Mouse (Mus musculus) testis, adult 2 months (tissue): ENCODE results near the gene Mtg2.

ENCODE experiments used
- CTCF ChIP-seq: fragments of 200-500 bp; IDR thresholded peaks from 2 replicates; pipeline ENCODE4 v1.5.1; 2012; ENCODE audit warnings: low read depth, mild to moderate bottlenecking, inconsistent platforms, low read length, moderate library complexity; ENCODE audit not compliant: control insufficient read depth, insufficient read depth, insufficient replicate concordance
- POLR2A ChIP-seq: fragments of 200-500 bp; IDR thresholded peaks from 2 replicates; pipeline ENCODE4 v1.6.1; 2012; ENCODE audit warnings: low read depth, mild to moderate bottlenecking, inconsistent platforms, low read length, moderate library complexity; ENCODE audit not compliant: control insufficient read depth

DNA sequence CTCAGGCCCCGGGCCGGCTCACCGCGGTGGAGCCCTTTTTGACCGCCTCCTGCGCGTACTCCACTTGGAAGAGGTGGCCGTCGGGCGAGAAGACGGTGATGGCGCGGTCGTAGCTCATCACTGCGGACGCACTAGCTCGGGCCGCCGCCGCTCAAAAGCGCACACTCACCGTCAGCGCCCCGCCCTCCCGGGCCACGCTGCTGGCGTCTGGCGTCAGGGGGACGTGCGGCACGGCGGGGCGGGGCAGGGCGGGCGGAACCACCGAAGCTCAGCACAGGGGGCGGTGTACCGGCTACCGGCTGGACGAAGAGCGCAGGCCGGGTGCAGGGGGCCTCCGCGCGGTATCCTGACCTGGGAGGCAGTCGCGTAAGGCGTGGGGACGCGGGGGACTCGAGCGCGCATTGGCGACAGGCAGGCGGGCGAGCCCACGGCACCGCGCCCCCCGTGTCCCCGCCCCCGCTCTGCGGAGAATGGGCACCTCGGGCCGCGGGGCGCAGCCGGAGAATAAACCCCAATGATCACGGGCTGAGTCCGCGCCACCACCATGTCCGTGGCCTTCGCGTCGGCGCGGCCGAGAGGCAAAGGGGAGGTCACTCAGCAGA lies 28.0 kb upstream of the Mtg2 start, which contains the start of the genes Psma7 and Ss18l1:
- TF ChIP-seq POLR2A (peak; percentile 64), CTCF (no peak)
